Mouse (Mus musculus): ENCODE measurements around the gene Chaf1a.

DNA sequence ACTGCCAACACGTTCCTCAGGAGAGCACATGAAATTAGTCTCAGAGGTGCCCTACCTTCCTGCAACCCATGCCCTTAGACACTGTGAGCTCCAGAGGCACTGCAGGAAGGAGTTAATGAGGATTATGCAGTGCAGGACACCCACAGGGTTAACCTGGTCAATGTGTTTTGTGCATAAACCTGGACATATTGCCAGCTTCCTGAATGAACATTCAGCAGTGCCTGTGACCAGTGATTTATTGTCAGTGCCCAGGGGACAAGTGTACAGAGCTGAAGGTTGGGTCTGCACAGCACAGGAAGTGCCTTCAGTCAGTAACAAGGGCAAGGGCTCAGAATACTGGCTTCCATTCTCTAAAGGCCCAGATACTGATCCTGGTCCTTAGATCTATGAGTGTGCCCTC, 13.4 kb upstream of the Chaf1a start:
- no peak for TF ChIP-seq CTCF (IDR thresholded peaks at IDR 0.05; ENCODE audit: extremely low read depth, insufficient read length, insufficient replicate concordance, low read depth, low read length)
- no peak for TF ChIP-seq POLR2A (IDR thresholded peaks at IDR 0.05; ENCODE audit: low read depth, low read length)
